Mouse (Mus musculus) olfactory bulb, adult 2 months (tissue): ENCODE data around the gene Gjc2. TPM values are rescaled to one million over a fixed set of nuclear protein-coding genes. Genes with fewer than 3 reads are reported as not detected.
A peak's percentile ranks its signal among the peaks of the same experiment; 100 is the strongest.

Experiments used
- H3K27ac ChIP-seq: fragments of 200-500 bp; 2 replicates; pipeline ENCODE4 v1.5.1; 2012; ENCODE audit warnings: low read depth, low read length; ENCODE audit not compliant: insufficient read depth
- H3K4me1 ChIP-seq: fragments of 200-500 bp; 2 replicates; pipeline ENCODE4 v1.6.1; 2012; ENCODE audit warnings: low read length; ENCODE audit not compliant: control insufficient read depth, insufficient read depth
- H3K4me3 ChIP-seq: fragments of 200-500 bp; 2 replicates; pipeline ENCODE4 v1.5.1; 2012; ENCODE audit warnings: mild to moderate bottlenecking, low read depth, low read length, moderate library complexity; ENCODE audit not compliant: insufficient read depth
- CTCF ChIP-seq: fragments of 200-500 bp; IDR thresholded peaks from 2 replicates; pipeline ENCODE4 v1.5.1; 2012; ENCODE audit warnings: low read depth, mild to moderate bottlenecking, low read length, moderate library complexity; ENCODE audit not compliant: insufficient read depth
- POLR2A ChIP-seq: fragments of 200-500 bp; IDR thresholded peaks from 2 replicates; pipeline ENCODE4 v1.6.1; 2012; ENCODE audit warnings: mild to moderate bottlenecking, low read depth, low read length, moderate library complexity; ENCODE audit not compliant: insufficient read depth
- WGBS: fragments of 180-500 bp; shearing (Covaris S2); methylation state at CpG from one replicate; pipeline ENCODE4 v1.1.7; 2018; 5-methylcytosine and 5-hydroxymethylcytosine counted together
- polyA plus RNA-seq: library from polyadenylated mRNA; stranded (reverse); fragments of >200 nt; gene quantifications from 2 replicates; pipeline ENCODE4 v1.2.4, GENCODE M21; 2012; ENCODE audit warnings: low replicate concordance; ENCODE audit not compliant: missing spikeins, insufficient read depth, insufficient read length

The Gjc2 gene
- not detected in 2 replicates for polyA plus RNA-seq

GRCm38 (mm10) chr11:59182864-59183331 is at the start of gene Gjc2:
TSS of gene Gjc2 (minus strand) at chr11:59183213.
- Histone ChIP-seq H3K4me3 (no peak within 1 kb of the TSS), H3K27ac (no peak within 1 kb of the TSS), H3K4me1 (no peaks in the 10 kb centered on the region)
- WGBS = 38% methylated on average over 3 of the region's 3 CpGs
- TF ChIP-seq POLR2A (no peak), CTCF (no peak)

DNA sequence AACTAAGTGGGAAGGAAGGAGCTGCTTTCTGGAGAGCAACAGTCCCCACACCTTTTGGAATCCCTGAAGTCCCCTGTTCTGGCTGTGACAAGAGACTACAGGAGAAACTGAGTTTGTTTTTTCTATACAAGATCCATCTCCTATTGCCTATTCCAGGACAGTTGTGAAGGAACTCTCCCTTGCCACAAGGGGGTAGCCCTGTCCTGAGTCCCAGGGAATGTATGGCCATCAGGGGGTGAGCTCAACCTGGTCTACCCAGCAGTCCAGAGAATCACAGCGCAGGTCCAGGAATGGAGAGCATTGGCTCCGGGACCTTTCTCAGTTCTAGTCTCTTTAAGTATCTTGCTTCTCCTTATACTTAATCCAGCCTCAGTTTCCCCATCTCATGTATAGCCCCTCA is 49.8 kb upstream of the Gjc2 start:
- no peak for TF ChIP-seq POLR2A
- no peak for TF ChIP-seq CTCF
- WGBS = 78% methylated on average over 2 of the region's 2 CpGs
- Histone ChIP-seq H3K4me3 (no peak overlapping the region), H3K4me1 (peaks cover 9% of the 10 kb centered on the region), H3K27ac (no peak overlapping the region)

GRCm38 (mm10) chr11:59230144-59230760 is 47.2 kb upstream of the Gjc2 start:
- WGBS = 23% methylated on average over 7 of the region's 7 CpGs
- TF ChIP-seq POLR2A (no peak), CTCF (peak; percentile 50; the same call in 1 of the 2 replicates)
- peaks cover 12% of the 10 kb centered on the region for H3K4me1 ChIP-seq
- H3K27ac ChIP-seq = no peak overlapping the region
- H3K4me3 ChIP-seq = no peak overlapping the region

- WGBS = 5% methylated on average over 59 of the region's 59 CpGs
- H3K27ac ChIP-seq = peak within 1 kb of the TSS; percentile 88
- TF ChIP-seq CTCF = no peak
- TF ChIP-seq POLR2A = peak; percentile 97
- peak within 1 kb of the TSS; percentile 88 for H3K4me3 ChIP-seq
- peaks cover 12% of the 10 kb centered on the region for H3K4me1 ChIP-seq
These were observed 45.3 kb upstream of the Gjc2 start, which contains the start of gene Arf1 for GRCm38 (mm10) chr11:59228122-59228953. TSS of gene Arf1 (minus strand) at chr11:59228270.

DNA sequence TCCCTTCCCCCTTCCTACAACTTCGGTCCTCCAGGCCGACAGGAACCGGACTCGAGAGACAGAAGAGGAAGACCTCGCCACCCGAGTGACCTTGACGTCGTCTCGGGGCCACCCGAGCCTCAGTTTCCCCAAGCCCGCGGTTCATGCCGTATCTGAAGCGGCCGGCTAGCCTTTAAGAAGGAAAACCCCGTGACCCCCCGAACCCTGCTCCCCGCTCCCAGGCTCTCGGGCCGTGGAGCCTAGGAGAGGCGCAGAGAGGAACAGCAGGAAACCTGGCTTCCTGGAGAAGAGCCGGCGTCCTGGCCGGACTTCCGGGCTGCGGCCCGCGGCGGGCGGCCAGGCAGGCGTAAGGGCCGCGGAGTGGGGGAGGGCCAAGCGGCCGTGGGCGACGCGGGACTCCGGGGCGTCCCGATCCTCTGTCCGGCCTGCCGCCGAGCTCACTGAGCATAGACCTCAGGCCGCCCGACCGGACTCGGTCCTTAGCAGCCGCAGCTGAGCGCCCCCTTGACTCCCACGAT is 44.6 kb upstream of the Gjc2 start:
- TF ChIP-seq CTCF = no peak
- no peak for TF ChIP-seq POLR2A
- H3K4me3 ChIP-seq = peak overlapping the region; percentile 88
- under 1% methylated on average over 51 of the region's 51 CpGs for WGBS
- H3K4me1 ChIP-seq = peaks cover 12% of the 10 kb centered on the region
- peak overlapping the region; percentile 88 for H3K27ac ChIP-seq

DNA sequence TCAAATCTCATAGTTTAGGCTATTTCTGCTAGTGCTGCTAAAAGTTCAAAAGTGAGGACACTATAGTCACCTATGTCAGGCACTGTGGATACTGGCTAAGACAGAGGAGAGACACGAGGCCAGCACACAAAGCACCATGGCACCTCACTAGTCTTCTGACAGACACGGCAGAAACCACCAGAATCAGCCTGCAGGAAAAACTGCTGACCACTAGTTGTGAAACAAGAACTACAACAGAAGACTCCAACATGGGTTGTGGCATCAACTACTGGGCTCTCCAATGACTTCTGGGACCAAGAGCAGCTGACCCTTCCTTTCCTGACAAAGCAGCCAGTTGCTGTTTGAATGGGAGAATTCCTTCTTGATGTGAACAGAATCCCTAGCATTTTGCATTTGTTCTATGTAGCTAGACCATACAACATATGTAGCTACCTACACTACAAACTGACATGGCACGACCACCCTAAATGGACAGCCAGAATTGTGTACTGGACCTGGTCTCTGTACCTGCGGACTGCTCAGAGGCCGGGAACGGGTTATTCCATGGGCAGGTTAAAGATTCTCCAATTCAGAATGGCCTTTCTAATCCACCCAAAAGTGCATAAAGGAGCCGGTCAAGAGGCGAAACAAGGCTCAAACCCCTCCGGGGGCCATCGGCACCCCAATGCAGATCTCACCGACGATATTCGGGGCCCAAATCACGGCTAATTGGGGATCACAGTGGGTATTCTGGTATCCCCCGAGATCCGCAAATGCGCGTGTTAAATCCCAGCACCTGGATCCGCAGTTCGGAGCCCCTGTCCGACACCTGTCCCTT is 44.0 kb upstream of the Gjc2 start:
- 2% methylated on average over 21 of the region's 21 CpGs for WGBS
- TF ChIP-seq CTCF (no peak), POLR2A (no peak)
- Histone ChIP-seq H3K27ac (peak overlapping the region; percentile 88; the same call in 1 of the 2 replicates), H3K4me1 (peaks cover 15% of the 10 kb centered on the region), H3K4me3 (peak overlapping the region; percentile 88)

DNA sequence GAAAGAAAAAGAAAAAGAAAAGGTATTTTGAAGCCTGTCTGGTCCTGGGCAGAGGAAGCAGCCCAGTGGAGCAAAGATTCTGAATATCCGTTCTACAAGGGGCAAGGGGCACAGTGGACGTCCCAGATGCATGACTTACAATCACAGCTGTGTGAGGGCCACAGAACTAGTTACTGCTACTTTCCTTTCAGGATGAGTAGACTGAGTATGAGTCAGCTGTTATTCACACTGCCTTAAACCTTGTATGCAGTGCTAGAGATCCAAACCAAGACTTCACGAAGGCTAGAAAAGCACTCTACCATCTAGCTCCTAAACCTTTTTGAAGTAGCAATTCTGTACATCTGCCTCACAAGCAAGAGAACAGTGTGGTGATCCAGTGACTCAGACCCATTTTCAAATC is 43.2 kb upstream of the Gjc2 start:
- TF ChIP-seq POLR2A (no peak), CTCF (no peak)
- H3K4me3 ChIP-seq = no peak overlapping the region
- WGBS = 19% methylated on average over 3 of the region's 3 CpGs
- H3K4me1 ChIP-seq = peaks cover 15% of the 10 kb centered on the region
- H3K27ac ChIP-seq = no peak overlapping the region

DNA sequence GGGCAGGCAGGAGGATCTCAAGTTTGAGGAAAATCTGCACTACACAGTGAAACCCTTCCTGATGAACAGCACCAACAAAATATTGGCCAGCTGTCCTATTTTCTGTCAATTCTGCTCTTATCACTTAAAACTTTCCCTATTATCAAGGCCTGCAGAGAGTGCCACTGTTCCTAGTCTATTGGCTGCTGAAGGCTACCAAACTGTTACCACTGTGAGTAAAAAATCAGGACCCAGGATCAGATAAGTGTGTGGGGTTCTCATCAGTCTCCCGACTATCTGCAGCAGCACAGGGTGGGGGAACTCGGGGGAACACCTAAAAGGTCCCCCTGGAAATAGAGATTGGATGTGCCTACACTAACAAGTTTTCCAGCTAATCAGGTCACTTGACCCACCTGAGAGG is 42.2 kb upstream of the Gjc2 start:
- TF ChIP-seq POLR2A (no peak), CTCF (no peak)
- peaks cover 15% of the 10 kb centered on the region for H3K4me1 ChIP-seq
- no peak overlapping the region for H3K27ac ChIP-seq
- WGBS = 65% methylated on average over 2 of the region's 2 CpGs
- no peak overlapping the region for H3K4me3 ChIP-seq

GRCm38 (mm10) chr11:59224470-59224869 is 41.5 kb upstream of the Gjc2 start:
- 51% methylated on average over 2 of the region's 2 CpGs for WGBS
- TF ChIP-seq CTCF (no peak), POLR2A (no peak)

More at GRCm38 (mm10) chr11:59224470-59224869, 41.5 kb upstream of the Gjc2 start:
- Histone ChIP-seq H3K27ac (no peak overlapping the region), H3K4me1 (peaks cover 15% of the 10 kb centered on the region), H3K4me3 (no peak overlapping the region)
